Mouse (Mus musculus) frontal cortex, postnatal 14 days (tissue): Measurements from ENCODE around the gene Mypn.

Experiments
- DNase-seq, 2 experiments: peaks; one replicate each; pipeline ENCODE4 v3.0.0; 2022; ENCODE audit warnings: low spot score in 2 of 2

The Mypn gene

DNA sequence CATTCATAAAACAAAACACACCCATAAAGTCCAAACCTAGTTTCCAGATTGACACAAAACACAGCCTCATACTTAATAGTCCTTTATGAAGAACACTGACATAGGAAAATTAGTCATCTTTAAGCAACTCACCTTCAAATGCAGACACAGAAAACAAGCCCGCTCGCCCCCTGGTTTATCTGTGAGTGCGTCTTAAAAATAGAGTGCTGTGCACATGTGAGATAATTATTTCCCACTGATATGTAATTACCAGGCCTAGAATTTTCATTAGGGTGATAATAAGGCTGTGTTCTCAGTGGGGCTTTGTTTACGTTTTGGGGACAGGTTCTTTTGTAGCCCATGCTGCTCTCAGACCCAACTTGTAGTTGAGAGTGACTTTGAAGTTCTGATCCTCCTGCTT lies 4.7 kb downstream of the Mypn start:
- DNase-seq, result no peak

DNA sequence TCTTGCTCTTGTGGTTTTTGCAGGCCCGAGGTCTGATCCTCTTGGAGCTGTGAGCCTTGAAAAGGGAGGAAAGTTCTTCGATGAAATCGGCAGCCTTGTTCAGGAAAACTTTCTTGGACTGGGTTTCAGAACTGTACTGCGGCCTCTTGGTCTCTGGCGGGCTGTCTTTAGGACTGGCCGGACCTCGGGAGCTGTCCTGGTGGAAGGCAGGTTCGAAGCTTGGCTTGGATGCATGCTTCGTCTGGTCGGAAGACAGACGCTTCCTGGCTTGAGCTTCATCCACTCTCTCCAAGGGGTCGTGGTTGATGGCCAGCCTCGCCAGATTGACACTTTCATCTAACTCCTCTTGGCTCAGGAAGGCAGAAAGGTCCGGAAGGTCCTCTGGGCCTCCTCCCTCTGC lies 11.0 kb downstream of the Mypn start:
- DNase-seq, result no peak

DNA sequence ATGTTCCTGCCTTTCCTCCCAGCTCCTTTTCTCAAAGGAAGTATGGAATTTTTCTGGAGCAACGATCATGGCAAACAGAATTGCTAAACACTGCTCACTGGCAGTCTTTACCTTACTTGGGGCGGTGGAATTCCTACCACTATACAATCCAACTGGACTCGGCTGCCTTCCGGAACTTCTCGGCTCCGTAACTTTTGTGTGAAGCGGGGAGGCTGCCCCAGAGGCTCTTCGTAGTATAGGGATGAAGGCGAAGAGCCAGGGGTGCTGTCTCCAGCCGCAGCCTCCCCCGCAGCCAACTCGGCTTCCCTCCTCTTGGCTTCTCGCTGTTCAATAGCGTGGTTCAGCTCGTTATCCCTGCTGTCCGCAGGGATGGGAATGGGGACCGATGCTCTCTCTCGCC lies 11.5 kb downstream of the Mypn start:
- no peak for DNase-seq

DNA sequence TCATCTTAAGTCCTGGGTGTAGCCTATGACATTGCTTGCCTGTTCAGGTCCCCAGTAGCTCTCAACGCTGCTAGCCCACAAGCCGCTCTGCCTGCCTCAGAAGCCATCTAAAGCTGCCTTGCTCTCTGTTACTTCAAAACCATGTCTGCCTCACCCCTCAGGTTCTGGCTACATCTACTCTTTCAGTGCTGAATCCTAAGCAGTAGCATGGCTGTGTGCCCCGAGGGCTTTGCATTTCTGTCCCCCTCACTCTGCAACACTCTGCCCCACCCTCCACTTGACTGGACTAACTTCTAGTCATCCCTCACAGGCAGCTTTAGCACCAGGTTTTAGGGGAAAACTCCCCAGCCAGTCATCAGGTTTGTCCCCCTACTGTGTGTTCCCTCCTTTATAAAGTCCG lies 19.3 kb downstream of the Mypn start:
- no peak for DNase-seq

DNA sequence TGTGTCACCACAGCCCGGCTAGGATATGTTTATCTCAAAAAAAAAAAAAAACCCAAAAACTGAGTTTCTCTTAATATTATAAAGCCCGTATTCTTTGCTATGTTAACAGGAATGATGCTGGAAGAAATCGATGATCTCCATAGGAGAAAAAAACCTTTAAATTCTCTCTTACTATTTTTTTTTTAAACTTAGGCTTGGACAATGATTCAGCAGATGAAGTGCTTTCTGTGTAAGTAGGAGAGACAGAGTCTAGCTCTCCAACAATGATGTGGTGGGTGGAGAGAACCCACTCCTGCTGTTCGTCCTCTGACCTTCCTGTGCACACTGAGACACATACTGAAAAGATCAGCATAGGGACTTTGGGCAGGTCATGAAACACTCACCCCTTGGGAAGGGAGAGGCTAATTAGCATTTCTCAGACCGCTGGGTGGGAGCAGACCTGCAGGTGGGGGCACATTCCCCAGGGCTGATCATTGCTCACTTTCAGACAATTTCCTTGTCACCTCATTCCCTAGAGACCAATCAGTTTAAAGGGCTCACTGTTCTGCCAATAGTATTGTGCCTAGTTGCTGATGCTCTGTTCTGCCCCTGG lies 21.5 kb downstream of the Mypn start:
- DNase-seq, result no peak

DNA sequence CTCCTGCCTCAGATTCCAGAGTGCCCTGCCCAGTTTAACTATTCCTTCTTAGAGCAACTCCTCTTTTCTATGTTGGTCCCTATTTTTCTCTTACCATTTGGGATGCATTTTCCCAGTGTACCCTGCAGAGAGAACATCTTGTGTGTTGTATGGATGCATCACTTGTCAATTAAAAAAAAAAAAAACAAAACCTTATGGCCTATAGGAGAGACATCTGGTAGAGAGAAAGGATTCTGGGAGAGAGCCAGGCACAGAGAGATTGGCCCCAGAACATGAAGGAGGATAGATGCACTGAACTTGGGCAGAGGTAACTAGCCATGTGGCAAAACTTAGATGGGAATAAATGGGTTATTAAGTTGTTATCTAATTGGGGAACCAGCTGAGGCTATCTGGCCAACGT lies 22.6 kb downstream of the Mypn start:
- no peak for DNase-seq

DNA sequence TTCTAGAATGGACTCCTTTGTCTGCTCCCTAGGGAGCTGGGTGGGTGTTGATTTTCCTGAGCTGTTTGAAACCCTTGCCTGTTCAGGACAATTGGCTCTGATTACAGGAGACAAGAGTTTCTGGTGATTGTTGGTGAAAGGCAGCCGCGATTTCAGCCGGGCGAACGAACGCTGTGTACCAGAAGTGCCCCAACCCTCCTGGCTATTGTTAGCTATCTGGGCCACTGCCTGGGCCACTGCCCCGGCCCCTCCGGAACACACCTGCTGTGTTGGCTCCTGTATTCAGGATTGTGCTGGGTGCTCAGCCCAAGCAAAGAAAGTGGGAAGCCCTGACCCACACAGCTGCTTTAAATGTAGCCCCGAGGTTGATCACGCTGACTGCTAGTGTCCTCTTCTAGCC lies 24.2 kb downstream of the Mypn start:
- DNase-seq, result no peak

DNA sequence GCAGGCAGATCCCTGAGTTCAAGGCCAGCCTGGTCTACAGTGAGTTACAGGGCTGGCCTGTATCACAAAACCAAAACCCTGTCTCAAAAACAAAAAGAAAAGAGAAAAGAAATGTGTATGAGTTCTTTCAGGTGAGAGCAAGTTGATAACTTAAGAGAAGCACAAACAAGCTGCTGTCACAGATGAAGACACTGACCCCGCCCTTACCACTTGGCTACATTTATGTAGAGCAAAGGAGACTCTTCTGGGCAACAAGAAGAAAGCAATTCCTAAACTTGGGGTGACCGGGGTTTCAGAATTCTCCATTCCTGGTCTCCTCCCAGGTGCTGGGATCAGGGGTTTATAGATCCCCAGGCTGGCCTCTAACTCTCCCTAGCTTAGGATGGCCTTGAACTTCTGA lies 25.4 kb downstream of the Mypn start:
- no peak for DNase-seq

DNA sequence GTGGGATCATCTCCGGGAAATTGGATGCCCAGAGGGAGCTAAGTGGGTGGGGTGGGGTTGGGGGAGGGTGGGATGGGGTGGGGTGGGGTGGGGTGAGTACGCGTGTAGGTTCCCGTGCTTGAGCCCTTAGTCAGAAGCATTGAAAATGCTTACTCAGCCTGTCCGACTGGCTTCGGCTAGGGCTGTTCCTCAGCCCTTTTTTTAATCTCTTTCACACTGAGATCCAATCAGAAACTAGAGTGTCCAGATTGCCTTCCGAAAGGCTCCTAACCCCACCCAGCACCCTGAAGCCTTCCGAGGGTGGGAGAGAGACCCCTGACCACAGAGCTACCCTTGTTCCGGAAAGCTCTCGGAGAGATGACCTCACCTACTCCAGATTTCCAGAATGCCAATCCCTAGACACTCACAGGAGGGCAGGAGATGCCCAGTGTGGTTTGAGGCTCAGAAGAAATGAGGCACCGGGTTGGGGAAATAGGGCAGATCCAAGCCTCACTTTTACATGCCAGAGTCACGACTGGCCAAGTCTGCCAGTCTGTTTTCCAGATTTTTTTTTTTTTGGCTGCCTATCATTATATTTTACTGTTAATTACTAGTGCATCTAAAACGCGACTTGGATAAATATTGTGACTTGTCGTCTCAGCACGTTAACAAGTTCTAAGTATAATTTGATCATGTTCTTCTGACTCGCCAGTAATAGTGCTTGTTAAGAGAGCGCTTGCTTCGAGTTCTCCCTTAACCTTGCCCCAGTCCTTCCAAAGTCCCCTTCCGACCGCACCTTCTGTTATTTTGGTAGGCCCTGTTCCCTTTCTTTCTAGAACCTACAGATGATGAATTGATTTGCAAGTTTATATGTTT lies 26.2 kb downstream of the Mypn start:
- no peak for DNase-seq

DNA sequence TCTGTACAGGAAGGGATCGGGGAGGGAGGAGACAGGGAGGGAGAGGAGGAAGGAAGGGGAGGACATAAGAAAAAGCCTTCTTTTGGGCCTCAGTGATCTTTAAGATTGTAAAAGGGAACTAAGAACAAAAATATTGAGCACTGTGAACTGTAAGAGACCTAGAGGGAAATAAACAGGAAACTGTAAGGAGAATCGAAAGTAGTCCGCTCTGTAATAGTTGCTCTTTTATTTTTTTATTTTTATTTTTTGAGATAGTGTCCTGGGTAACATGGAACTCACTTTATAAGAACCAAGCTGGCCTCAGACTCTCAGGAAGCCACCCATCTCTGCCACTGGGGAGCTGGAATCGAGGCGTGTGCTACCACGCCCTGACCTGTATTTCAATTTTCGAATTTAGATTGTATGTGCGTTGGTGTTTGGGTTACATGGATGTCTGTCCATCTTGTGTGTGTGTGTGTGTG lies 27.3 kb downstream of the Mypn start:
- no peak for DNase-seq

DNA sequence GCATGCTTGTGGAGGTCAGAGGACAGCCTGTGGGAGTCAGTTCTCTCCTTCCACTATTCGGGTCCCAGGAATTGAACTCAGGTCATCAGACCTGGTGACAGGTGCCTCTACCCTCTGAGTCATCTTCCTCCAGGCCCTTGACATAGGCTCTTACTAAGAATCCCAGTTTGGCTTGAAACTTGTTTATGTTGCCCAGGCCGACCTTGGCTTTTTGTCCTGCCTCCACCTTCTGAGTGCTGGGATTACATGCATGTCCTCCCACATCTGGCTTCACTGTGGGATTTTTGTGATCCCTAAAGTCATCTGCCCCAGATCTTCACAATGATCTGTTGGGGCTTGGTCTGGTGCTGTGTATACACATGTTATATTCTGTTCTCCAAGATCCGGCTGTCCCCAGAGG lies 31.7 kb downstream of the Mypn start:
- DNase-seq, result no peak

DNA sequence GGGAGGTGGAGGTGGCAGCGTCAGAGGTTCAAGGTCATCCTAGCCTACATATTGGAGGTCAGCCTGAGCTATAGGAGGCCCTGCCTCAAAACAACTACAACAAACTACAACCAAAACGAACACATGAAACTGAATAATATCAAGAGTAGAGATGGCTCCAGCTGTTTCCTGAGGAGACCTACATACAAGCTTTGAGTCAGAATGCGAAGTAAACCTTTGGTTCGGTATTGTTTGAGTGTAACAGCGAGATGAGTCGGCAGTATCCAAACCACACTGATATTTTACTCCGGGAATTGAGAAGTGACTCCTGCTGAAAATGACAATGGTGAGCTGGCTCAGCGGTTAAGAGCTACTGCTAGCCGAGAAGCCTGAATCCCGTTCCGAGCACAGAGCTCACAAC lies 34.2 kb downstream of the Mypn start:
- no peak for DNase-seq

DNA sequence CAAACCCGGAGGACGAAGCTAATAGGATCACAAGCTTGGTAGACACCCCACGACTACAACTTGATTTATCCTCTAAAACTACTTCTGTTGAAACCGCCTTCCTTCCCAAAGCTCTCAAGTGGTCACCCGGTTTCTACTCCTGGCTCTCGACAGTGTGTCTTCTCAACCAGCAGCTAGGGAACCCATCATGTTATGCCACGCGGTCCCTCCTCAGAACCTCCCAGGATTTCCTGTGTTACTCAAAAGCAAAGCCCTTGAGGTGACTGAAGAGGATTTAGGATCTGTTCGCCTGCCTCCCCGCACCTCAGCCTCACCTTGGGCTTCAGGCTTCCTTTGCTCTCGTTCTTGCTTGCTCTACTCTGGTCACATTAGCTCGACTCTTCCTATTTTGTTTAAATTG lies 35.6 kb downstream of the Mypn start:
- DNase-seq, result no peak

DNA sequence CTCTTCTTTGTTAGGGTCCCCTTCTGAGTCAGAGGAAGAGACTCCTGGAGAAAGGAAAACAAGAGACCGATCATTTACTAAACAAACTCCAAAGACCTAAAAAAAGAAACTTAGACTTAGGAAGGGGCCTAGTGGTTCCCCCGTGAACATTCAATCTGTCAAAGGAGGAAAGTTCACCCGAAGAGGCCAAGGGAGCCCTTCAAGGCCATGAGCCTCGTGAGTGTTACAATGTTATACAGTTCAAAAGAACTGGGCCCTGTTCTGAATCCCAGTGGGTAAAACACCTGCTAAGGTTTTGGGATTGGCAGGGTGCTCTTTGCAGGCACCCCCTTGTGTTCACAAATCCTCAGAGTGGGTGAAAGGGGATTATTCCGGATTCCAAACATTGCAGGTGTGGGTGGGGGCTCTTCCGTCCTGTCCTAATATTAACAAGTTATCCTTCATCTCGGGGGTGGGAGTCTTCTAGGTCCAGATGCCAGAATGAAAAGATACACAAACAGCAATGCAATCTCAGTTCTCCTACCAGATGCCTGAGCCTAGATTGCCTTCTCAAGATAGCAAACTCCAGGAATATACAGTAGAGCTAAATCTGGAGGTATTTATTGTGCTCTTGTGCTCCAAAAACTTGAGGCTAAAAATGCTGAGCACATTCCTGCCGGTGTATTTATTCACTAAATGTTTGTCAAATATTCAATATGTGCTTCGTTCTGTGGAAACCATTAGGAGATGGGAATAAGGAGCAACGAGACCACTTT lies 36.3 kb downstream of the Mypn start:
- DNase-seq, result no peak

DNA sequence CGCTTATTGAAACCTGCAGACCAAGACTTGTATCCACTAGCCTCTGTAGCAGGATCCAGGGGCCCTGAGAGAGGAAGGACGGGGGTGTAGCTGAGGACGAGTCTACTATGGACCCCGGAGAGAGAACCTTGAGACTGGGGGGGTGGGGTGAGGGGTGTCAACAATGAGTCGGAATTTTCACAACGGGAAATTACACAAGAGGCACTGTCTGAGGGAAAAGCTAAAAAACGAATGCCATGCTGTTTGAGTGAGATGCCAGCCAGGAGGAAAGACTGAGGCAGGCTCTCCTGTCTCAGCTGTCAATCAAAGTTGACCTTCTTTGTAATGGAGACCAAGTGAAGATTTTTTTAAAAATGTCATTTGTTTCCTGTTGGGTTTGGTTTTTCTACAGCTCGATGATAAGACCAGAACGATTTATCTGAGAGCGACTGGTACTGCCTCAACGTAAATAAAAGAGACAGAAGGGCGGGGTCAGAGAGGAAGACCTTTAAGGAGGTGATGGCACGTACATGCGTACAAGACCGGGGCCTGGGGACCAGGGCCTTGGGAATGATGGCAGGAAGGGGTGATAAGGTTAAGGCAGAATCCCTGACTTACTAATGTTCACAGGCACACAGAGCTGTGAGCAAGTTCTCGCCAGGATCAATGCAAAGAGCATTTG lies 37.9 kb downstream of the Mypn start:
- DNase-seq, result no peak

DNA sequence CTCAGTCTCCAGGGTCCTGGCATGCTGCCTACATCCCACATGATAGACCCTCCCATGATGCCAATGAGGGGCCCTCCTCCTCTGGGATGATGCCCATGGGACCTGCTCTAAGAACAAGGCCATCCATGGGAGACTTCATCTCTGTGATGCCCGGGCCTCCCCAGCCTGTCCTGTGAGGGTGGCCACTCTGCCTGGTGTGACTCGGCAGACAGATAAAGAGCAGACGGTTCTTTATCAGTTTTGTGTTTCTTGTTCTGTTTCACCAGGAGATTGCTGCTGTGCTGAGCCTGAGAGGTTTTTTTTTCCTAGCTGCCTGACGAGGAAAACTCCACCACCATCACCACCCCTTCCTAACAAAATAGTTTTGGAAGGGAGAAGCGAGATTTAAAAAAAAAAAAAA lies 42.5 kb downstream of the Mypn start:
- DNase-seq, result no peak

DNA sequence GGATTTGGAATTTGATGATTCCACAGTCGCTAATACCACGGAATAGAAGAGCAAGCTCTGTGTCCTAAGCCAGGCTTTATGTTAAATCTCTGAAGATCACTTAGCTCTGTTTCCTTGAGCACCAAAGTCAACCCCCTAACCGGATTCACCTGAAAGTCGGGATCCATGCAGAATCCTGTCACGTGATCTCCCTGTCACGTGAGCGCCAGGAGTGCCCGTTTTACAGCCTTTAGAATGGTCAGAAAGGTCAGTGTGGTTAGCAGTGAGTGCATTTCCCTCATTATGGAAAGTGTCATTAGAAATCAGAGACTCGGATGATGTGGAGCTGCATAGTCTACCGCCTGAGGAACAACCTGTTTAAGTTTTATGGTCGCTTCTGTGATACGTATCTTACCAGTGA lies 43.1 kb downstream of the Mypn start:
- DNase-seq, result no peak

DNA sequence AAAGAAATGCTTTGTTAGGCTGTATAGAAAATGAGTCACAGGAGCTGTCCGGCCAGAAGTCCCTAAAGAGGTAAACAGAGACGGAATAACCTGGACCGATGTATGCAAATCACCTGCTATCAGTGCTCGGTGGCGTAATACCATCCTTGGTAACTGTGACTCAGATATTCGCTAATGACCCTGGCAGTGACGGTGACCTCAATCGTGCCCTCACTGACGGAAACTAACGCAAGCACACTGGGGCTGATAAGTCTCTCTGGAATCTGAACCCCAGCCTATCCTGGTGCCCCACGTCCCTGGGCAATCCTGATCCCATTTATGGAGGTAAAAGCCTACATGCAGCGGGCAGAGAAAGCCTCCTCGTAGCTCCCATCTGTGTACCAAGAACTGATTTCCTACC lies 45.6 kb downstream of the Mypn start:
- DNase-seq, result no peak

DNA sequence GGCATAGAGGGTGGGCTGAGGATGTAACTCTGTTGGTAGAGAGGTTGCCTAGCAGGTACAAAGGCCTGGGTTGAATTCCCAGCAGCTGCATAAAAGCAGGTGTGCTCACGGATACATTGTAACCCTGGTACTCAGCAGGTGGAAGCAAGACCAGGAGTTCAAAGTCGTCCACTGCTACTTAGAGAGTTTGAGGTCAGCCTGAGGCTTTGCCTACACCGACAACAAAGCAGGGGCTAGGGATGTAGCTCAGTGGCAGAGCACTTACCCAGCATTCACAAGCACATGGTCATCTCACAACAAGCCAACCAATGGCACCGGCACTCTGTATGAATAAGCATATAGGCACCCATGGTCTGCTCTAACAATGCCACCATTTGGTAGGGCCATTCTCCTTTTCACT lies 46.3 kb downstream of the Mypn start:
- DNase-seq, result no peak

DNA sequence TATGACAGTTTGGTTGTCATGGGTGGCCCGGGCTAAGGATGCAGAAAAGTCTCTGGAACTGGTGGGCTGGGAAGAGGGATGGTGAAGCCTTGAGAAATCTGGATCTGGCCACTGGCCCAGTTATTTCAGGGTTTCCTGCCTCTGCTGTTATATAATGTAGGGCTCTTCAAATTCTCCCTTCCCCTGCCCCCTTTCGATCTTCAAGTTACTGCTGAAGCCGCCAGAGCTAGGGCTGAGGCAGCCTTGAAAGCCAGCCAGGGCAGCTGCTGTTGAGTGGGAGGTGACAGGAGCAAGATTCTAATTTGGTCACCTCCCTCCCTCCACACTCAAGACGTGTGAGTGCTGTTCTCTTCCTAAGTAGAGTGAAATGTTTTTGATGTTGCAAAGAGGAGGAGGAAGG lies 46.8 kb downstream of the Mypn start:
- DNase-seq, result peak; percentile 71 to 82

DNA sequence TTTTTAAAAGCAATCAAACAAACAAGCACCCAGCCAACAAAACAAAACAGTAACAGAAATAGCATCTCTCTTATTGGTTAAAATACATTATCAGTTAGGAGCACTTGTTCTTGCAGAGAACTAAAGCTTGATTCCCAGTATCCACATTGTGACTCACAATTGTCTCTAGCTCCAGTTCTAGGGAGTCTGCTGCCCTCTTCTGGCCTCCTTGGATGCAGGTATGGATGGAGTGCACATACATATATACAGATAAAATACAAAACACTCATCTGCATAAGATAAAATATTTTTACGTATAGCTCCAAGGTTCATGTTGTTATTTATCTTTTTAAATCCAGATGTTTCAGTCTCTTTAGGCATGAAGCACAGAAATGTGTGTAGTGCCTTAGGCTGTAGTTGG lies 47.4 kb downstream of the Mypn start:
- DNase-seq, result no peak

DNA sequence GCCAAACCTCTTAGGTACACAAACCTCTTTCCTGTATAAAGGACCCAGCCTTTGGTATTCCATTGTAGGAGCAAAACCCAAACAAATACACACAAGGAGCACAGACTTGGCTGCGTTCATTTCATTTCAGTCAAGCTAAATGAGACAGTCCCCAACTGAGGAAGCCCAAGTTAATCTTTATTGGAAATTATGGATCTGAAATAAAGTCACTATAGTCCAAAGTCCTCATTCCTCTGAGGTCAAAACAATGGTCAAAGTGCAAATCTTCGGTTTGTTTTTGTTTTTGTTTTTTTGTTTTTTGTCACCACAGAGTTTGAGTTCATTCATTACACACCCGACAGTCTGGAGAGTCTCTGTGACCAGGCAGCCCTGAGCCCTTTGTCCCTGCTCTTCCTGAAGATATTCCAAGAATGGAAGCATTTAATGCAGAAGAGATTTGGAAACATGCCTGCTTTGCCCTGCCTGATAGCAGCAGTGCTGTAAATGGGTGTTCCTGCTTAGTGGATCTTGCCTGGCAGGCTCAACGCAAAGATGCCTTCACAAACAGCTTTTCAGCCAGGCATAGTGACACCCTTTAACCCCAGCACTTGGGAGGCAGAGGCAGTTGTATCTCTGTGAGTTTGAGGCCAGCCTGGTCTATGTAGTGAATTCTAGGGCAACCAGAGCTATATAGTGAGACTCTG lies 47.9 kb downstream of the Mypn start:
- no peak for DNase-seq
